Mouse (Mus musculus) inflammation-experienced regulatory T-cells, adult 6 months (primary cell): ENCODE data around the gene Crabp1. TPM values are rescaled to one million over a fixed set of nuclear protein-coding genes. Genes with fewer than 3 reads are reported as not detected.

Experiments
- ATAC-seq: one replicate; pipeline ENCODE4 v1.8.0; 2017
- polyA plus RNA-seq, 3 experiments: library from polyadenylated mRNA; unstranded; fragments of 100-300 nt; shearing (Covaris generic); gene quantifications; one replicate each; pipeline ENCODE4 v1.2.1; 2017

Gene Crabp1
- polyA plus RNA-seq, result not detected

GRCm38 (mm10) chr9:54764561-54765217, at the start of gene Crabp1:
Gene Crabp1 (plus strand): TSS chr9:54764748.
- no peak for ATAC-seq

DNA sequence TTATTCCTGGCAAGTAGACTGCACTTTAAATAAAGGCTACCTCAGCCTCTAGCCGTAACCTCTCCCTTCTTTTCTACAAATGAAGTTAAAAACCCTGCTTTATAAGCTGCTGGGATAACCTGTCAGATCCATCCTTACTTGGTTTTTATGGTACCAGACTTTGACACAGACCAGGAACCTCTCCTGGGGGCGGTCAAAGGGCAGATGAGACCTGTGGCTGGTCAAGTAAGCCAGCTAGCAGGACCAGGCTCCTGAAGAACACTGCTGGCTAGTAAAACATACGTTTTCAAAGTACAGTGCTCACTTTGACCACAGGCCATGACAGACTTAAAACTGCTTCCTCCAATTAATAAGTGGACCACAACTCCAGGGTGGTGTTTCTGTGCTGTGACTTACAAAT, 48.8 kb upstream of the Crabp1 start:
- ATAC-seq, result no peak

DNA sequence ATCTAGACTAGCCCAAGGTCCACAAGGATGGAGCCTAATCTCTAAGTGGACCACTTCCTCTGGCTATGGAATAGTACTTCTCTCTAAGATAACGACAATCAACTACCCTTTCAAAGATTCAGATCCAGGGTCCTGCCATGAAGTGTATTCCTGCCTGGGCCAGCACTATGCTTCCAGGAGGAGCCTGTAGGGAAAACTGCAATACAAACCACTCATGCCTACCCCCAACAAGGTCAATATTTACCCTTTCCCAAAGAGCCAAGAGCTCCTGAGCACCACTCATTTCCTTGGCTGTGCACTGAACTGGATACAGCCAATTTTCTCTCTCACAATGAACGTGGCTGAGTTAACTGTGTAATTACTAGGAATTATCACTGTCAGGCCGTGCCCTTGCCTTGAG, 47.0 kb upstream of the Crabp1 start:
- ATAC-seq, result no peak

GRCm38 (mm10) chr9:54722156-54722555, 42.4 kb upstream of the Crabp1 start:
- no peak for ATAC-seq

GRCm38 (mm10) chr9:54722596-54722995, 42.0 kb upstream of the Crabp1 start:
- no peak for ATAC-seq

- ATAC-seq, result no peak
Measured at GRCm38 (mm10) chr9:54726315-54726714, 38.2 kb upstream of the Crabp1 start.

DNA sequence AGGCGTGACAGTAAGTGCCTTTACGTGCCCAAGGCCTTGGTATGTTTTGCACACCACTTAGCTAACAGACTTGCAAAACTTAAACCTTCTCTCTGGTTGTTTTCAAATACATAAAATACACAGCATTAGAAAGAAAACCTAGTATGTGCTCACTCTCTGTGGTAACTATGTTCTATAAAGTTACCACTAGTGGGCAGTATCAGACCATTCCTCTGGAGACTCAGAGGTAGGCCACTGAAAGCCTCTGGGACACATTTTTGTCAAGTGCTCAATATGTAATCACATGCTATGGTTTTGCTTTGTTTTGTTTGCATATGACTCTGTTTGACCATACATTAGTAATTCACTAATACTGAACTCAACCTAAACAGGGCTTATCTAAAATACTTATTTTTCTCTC, 32.4 kb upstream of the Crabp1 start:
- ATAC-seq, result no peak

DNA sequence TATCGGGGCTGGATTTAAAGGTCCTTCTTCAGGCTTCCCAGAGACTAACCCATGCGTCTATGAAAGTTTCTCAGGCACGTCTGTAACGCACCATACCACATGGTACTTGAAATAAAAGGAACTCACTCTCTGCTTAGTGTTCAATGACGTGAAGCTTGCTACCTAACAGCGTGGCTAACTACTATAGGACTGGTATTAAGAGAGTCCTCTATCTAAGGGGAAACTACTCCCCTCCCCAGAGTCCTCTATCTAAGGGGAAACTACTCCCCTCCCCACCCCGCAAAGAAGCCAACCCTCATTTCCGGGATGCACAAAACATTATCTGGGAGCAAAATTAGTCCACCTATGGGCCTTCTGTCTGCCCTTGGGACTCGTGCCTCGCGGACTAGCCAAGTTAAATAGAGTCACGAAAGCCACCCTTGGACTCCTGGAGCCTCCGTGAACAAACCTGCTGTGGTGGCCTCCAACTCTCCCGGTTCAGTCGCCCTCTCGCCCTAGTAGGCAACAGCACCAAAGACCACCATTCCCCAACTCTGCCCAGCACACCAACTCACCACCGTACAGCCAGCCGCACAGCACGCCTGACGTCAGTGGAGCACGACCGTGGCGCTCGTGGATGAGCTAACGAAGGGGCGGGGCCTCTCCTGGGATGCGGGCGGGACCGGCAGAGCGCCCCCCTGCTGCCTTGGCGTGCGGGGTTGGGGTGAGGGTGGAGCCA, 30.5 kb upstream of the Crabp1 start, which contains the start of gene Wdr61:
TSS of gene Wdr61 (minus strand) at position 599 of the 718 bp plus-strand sequence.
- peak; percentile 91 for ATAC-seq

- ATAC-seq, result no peak
Measured at GRCm38 (mm10) chr9:54734639-54735252, 29.8 kb upstream of the Crabp1 start.

- ATAC-seq, result peak; percentile 39
Measured at GRCm38 (mm10) chr9:54736284-54736701, 28.3 kb upstream of the Crabp1 start.

- no peak for ATAC-seq
Measured at GRCm38 (mm10) chr9:54738376-54738775, 26.2 kb upstream of the Crabp1 start.

DNA sequence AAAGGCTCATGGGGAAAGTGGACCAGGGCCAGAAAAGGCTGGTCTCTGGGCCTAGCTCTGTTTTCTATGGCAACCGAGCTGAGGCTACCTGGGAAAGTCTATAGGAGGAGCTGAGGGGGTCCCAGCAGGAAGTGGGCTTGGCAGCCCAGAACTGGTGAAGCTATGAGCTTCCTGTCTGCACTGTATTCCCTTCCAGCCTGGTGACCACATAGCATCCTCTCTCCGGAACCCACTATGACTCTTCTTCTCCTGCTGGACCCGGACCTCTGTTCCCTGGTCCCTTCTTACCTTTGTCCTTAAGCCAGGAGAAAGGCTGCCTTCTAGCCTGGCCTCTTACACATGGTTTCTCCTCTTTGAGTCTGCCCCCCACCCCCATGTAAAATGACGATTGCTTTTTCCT, 20.7 kb upstream of the Crabp1 start:
- ATAC-seq, result no peak

DNA sequence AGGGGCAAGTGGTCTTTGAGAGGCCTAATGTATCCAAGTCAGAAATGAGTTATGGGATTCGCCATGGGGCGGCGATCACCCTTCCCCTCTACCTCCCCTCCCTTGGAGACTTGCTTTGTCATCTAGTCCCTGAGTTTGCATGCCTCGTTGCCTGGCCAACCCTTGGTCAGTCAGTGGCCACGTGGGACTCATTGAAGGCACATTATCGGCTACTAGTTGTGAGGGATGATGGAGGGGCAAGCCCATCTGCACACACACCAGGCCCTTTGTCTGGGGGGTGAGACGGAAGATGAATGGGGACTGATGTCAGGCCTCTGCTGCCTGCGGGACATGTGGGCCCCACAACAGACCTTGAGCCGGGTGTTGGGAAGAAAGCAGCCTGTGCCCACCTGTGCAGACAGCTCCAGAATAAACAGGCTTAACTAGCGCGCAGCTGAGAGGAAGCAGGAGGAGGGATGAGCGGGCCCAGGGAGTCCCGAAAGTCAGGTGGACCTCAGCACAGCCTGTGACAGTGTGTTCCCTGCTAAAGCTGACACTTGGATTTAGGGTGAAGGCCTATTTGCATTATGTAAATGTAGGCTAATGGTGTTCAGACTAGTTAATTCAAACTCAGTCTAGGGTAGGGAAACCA, 18.7 kb upstream of the Crabp1 start:
- ATAC-seq, result no peak

- no peak for ATAC-seq
Measured at GRCm38 (mm10) chr9:54750215-54750981, 14.2 kb upstream of the Crabp1 start.

- no peak for ATAC-seq
Measured at GRCm38 (mm10) chr9:54751684-54752083, 12.9 kb upstream of the Crabp1 start.

GRCm38 (mm10) chr9:54752201-54752943, 12.2 kb upstream of the Crabp1 start:
- no peak for ATAC-seq

DNA sequence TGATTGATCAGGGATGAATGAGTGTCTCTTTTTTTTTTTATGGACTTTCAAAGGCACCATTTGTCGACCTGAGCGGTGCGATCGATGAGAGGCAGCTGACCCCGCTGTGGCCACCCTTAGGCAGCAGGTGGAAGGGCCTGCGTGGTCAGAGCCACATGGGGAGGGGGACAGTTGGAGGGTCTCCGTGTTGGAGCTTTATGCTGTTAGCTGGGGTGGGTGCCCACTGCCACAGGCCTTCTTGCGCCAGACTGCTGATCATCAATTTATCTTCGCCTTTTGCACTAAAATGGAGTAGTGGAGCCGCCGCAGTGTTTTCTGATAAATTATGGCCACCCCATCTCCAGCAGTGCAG, 11.6 kb upstream of the Crabp1 start:
- ATAC-seq, result no peak

DNA sequence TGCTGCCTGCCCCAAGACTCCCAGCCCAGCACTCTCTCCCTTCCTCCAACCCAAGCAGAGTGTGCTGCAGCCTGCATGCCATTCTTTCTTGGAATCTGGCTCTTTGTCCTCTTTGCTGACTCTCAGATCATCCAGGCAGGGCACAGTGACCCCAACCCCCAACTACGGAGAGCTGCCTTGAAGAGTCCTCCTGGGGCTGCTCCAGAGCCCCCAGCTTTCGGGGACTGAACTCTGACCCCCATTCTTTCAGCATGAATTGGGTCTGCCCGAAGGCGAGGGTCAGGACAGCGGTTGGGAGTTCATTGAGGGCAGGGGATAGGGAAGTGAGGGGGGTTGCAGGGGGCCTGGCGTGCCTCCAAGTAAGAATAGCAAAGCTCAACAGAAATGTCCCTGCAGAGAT, 5.0 kb upstream of the Crabp1 start:
- ATAC-seq, result no peak

DNA sequence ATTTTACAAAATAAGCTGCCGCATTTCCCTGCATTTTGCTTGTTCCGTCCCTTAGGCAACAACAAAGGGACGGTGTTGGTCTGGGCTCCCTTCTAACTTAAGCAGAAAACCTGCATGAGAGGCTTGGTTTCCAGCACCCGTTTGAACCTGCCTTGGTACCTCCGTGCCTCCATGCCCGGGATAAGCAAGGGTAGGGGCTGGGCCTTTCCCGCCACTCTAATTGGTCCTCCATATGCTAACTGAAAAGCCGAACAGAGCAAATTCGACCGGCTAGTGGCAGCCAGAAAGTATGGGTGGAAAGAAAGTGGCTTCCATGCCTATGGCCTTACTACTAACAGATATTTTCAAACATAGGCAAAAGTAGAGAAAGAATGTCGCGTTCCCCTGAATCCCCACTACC, 457 bp upstream of the Crabp1 start:
- no peak for ATAC-seq

GRCm38 (mm10) chr9:54765336-54766085, 963 bp downstream of the Crabp1 start:
- no peak for ATAC-seq

- no peak for ATAC-seq
Measured at GRCm38 (mm10) chr9:54770140-54770780, 5.7 kb downstream of the Crabp1 start.
